Mouse (Mus musculus) skeletal muscle tissue, adult 2 months (tissue): ENCODE data around the gene Mast4.
A peak's percentile ranks its signal among the peaks of the same experiment; 100 is the strongest.

Experiments used
- DNase-seq: peaks from one replicate; pipeline ENCODE4 v3.0.0-alpha.2; 2012; ENCODE audit warnings: low read depth, low spot score

The Mast4 gene

DNA sequence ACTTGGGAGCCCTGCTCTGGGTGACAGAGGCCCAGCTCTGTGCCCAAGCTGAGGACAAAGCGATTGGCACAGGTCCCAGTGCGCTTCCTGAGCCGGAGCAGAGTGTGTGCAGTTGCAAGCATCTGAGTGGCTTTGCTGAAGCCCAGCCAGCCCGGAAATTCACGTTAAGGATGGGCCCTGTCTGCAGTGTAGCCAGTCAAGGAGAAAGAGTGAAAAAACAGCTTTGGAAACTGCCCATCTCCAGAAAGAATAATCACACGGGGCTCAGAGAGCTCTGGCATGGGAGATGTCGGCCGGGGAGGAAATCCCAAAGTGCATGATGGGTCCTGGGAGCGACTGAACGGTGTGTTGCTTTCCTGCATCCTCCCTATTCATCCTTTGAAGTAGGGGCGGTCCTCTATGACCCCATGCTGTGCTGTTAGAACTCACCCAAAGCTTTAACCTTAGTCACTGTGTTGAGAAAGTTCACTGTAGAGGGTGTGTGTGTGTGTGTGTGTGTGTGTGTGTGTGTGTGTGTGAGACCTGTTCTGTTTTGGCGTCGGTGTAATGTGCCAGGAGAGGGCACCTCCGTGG is 635.5 kb downstream of the Mast4 start:
- peak; percentile 42 for DNase-seq

DNA sequence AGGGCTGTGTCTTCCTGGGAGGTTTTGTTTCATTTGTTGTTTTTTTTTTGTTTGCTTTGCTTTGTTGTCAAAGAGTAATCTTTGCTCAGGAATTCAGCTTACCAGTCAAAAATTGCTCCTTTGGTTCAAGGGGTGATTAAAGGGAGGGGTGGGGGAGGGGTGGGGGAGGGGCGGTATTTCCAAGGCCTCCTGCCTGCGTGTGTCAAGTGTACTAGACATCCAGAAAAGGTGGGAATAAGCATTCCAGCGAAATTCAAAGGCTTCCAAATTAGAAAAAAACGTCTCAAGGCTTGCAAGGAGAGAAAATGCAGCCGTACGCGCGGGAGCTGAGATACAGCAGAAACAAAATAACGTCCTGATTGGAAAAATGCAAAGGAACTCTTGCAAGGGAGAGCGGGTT is 636.0 kb downstream of the Mast4 start:
- no peak for DNase-seq

DNA sequence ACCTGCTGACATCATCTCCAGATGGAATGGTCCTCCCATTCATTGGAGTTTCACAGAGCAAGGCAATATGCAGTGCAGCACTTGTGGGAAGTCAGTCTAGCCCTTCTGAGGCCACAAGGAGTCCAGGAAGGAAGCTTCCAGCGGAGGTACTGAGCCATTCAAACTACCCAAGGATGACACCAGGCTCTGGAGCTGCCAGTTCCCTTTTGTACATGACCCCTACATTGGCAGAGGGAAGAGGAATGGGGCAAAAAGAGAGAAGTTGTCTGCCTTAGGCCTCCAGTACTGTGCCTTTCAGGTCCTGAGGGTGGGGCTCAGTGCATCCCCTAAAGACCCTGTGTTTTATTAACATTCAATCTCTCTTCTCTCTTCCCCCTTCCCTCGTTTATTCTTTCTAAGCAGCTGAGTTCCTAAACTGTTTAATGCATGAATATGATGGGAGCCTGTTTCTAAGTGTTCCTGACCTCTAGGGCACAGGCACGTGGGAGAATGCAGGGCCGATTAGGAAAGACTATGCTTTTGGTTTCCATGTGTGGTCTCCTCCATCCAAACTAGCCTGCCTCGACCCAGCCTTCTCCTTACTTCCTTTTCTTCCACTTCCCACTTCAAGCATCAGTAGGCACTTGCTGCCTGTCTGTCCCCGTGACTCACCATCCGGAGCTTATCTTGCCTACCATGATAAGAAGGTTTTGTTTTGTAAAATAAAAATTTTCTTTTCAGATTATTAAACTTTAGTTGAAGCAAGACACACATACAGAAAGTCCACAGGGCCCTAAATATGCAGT is 639.0 kb downstream of the Mast4 start:
- no peak for DNase-seq

DNA sequence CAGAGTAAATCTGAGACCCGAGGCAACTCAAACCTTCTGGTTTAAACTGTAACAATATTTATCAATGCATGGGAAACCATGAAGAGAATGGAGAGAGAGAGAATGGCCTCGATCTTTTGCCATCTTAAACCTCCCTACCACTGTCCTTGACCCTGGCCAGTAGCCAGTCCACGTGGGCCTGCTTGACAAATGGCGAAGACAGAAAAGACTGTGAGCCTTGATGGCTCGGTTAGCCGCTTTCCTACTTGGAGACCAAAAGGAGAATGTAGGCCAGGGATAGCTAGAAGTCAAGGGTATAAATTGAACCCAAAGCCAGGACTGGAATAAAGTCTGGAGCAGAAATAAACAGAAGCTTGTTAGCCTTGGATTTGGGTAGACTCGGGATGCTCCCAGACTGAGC is 640.1 kb downstream of the Mast4 start:
- DNase-seq = no peak

DNA sequence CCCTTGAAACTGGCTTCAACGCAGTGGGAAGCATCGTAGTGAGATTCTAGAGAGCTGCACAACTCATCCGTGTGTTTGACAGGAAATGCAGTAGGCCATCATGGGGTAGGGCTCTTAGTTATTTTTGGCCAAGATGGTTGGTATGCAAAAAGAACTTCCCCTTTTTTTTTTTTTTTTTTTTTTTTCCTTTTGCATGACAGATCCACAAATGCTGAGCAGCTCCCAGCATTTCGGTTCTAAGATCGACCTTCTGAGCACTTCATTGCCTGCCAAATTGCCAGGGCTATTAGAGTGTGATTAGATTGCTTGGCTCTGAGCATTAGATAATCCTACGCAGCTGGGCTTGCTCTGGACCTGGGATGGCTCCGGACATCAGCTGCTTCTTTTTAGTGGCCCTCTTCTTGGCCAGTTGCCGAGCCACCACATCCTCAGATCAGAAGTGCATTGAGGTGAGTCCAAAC is 640.9 kb downstream of the Mast4 start, which contains the start of gene Cd180:
TSS of gene Cd180 (plus strand) at position 218 of the 461 bp plus-strand sequence.
- peak; percentile 28 for DNase-seq

DNA sequence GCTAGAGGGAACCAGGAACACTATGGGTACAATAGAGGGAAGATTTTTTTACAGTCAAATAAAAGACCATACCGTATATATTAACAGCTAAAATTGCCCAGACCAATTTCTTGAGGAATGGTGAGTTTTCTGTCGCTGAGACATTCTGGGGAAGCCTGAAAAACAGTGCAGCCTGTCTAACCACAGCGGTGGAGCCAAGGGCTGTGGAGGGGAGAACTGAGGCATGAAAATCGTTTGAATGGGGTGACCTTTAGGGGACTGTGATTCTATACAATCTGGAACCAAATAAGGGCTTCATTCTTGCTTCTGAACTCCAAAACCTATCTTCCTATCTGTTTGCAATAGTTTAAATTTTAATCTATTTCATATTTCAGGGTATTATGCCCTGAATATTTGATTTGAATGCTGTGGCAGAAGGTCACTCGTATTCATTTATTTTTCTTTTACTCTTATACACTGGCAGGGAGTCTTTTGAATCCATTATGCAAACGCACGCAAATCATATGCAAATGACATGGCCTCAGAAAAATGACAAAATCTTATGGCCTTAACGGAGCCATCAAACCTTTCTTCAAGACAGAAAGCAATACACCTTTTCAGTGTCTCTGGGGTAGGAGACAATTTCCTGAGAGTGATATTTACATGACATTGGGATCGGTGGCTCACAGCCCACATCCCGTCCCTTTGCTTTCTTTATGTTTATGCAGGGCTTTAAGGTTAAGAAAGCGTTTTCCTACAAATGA is 642.7 kb downstream of the Mast4 start:
- no peak for DNase-seq

DNA sequence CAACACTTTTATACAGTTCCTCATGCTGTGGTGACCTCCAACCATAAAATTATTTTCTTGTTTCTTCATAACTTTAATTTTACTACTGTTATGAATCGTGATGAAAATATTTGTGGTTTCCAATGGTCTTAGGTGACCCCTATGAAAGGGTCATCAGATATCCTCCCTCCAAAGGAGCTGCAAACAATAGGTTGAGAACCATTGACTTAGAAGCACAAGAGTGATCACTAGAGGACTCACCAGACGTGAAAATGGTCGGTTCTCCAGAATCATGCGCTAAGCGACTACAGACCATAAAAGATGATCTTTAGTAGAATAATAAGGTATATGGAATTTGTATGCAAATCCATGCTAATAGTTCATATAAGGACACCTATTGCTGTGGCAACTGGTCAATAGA is 644.1 kb downstream of the Mast4 start:
- DNase-seq = no peak

DNA sequence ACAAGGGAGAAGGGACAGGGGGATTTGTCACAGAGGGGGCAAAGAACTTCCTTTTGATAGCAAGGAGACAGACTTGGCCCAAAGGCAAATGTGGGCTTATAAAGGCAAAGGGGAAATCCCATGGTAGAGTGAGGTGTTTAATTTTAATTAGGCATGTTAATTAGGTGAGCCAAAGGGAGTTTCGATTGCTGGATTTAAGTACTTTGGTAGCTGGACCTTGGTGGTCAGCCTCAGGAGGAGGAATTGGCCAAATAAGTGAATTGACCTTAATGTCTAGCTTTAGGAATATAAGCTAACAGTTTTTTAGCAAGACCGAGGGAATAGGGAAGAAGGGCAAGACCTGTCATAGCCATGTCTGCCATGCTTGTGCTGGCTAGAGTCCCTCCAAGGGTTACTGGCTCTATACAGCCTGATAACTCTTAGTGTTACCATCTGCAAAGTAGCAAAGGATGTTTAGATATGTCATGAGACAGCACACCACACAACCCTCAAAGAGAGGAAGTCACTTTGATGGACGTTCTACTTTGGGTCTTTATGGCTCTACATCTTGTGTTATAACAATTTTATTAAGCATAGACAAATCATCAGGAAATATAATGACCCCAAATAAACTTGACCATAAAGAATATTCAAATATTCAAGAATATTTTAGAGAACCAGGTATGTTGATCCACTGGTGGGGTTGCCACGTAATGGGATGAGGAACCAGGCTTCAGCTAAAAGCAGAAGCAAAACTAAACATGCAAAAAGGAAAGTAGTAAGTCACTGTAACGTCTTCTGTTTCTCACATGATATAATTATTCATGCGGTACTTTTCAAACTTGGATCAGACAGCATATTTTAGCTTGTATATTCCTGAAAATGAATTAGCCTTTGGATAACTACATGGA is 644.9 kb downstream of the Mast4 start:
- DNase-seq = no peak

DNA sequence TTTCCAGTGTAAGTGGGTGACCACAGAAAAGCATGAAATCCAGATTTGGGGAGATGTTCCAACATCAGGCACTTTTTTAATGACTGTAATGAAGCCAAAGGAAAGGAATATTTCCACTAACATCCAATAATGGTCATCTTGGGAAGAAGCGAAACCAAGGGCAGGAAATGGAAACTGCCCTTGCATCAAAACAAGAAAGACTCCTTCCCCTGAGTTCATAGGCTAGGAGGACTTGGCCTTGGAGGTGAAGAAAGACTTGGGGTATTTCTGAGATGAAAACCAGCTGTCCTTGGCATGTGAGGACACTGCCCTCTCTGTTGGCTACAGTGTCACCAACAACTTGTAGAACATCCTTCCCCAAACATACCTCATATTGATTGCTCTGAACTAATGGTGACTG is 646.2 kb downstream of the Mast4 start:
- DNase-seq = no peak

DNA sequence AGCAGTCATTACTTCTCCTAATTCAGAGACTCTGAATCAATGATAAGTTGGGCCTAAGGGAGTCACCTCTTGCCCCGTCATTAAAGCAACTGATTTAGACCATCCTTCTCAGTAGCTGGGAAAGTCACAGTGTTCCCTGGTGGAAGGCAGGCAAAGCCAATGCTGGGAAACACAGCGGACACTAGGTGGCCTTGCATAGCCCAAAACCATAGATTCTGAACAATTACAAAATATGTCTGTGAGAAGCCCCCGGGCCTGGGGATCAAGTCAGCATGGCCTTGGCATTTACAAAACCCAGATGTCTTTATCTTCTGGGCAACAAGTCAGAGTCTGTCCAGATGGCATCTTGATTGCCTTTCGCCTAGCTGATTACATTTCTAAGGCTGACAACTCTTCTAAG is 649.4 kb downstream of the Mast4 start:
- no peak for DNase-seq
